Mouse (Mus musculus): ENCODE measurements around the gene Ezh1.

Ezh1 gene

GRCm38 (mm10) chr11:101226065-101226701 lies at the start of gene Ezh1:
TSS of gene Ezh1 (minus strand) at chr11:101226463.
- DNase-seq (ENCODE audit: low read depth): peak; percentile 94

GRCm38 (mm10) chr11:101275309-101275708 lies 49.0 kb upstream of the Ezh1 start:
- DNase-seq (ENCODE audit: low read depth): no peak

GRCm38 (mm10) chr11:101272446-101272845 lies 46.2 kb upstream of the Ezh1 start:
- no peak for DNase-seq (ENCODE audit: low read depth)

DNA sequence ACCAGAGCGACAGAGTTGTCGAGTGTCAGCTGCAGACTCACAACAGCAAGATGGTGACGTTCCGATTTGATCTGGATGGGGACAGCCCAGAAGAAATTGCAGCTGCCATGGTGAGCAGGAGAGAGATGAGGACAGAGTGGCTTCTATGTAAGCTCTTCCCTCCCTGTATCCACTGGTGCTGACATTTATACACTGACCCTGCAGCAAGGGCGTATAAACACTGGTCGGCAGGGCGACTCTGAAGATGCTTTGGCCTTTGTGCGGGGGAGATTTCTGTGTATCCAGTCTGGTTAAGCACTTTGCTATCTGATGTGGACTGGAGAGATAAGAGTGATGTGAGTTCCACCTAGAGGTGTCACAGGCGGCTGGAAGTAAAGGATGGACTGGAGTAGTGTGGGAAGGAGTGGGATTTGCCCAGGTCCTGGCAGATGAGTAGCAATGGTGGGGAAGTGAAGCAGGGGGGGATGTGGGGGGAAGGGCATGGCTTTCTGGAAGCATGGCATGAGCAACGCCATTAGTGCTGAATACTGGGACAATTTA lies 43.4 kb upstream of the Ezh1 start:
- DNase-seq (ENCODE audit: low read depth): no peak

- DNase-seq (ENCODE audit: low read depth): no peak
Observed at GRCm38 (mm10) chr11:101265906-101266305, 39.6 kb upstream of the Ezh1 start.

DNA sequence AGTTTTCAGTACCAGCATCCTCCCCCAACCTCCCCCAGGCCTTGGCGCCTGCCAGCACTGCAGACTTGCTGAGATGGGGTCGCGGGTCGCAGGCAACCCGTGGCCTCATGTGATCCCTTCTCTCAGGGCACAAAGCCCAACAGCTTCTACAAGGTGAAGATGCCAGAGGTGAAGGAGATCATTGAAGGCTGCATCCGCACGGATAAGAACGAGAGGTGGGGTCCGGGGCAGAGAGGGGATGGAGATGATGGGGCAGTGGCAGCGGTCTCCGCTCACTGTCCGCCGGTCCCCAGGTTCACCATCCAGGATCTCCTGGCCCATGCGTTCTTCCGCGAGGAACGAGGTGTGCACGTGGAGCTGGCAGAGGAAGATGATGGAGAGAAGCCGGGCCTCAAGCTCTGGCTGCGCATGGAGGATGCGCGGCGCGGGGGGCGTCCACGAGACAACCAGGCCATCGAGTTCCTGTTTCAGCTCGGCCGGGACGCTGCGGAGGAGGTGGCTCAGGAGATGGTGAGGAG lies 38.8 kb upstream of the Ezh1 start:
- no peak for DNase-seq (ENCODE audit: low read depth)

DNA sequence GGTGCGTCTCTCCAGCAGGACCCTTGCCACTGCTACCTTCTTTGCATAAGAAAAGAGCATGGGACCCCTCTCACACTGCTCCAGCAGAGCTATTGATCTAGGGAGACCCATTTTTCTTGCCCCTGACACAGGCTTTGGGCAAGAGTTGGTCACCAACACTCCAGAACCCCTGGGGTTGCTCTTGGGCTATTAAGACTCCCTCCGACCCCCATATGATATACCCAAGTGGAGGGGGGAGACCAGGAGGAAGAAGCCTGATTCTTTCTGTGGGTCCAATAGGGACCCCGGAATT lies 37.7 kb upstream of the Ezh1 start:
- no peak for DNase-seq (ENCODE audit: low read depth)

GRCm38 (mm10) chr11:101263138-101263988 lies 37.1 kb upstream of the Ezh1 start:
- DNase-seq (ENCODE audit: low read depth): no peak

- peak; percentile 35 for DNase-seq (ENCODE audit: low read depth)
Observed at GRCm38 (mm10) chr11:101262272-101262967, 36.2 kb upstream of the Ezh1 start.

- peak; percentile 39 for DNase-seq (ENCODE audit: low read depth)
Observed at GRCm38 (mm10) chr11:101260826-101261380, 34.6 kb upstream of the Ezh1 start.

DNA sequence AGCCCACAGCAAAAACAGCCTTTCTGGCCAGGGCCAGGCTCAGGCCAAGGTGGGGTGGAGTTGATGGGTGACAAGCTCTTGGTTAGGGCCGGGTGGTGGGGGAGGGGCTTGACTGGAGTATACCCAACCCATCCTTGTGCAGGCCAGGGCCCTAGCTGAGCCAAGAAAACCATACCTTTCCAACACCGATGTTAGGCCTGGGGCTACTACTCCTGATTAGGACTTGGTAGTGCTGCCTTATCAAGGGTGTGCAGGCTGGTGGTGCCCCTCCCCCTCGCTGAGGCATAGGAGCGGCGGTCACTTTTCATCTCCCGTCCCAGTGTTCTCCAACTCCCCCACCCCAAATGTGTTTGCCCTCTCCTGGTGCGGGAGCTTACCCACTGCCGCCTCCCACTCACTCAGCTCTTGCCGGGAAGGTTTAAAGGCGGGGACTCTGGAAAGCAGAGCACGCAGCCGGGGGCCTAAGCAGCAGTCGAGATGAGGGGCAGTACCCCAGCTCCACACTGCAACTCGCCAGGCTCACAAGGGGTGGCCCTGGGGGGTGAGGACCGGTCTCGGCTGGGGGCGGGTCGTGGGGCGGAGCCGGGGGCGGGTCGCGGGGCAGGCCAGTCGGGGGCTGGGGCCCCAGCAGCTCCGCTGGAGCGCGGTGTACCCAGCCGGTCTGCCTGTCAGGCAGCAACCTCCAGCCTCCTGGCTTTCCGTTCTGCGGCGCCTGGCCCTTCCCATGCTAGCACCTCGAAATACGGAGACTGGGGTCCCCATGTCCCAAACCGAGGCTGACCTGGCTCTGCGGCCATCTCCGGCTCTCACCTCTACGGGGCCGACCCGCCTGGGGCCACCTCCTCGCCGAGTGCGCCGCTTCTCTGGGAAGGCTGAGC lies 33.9 kb upstream of the Ezh1 start, which contains the start of gene Wnk4:
Gene Wnk4 (plus strand): TSS at position 620 of the 878 bp plus-strand sequence.
- peak; percentile 59 for DNase-seq (ENCODE audit: low read depth)

GRCm38 (mm10) chr11:101259261-101259712 lies 33.0 kb upstream of the Ezh1 start:
- no peak for DNase-seq (ENCODE audit: low read depth)

GRCm38 (mm10) chr11:101255826-101256775 lies 29.8 kb upstream of the Ezh1 start:
- no peak for DNase-seq (ENCODE audit: low read depth)

- DNase-seq (ENCODE audit: low read depth): peak; percentile 92
Observed at GRCm38 (mm10) chr11:101253613-101254389, 27.5 kb upstream of the Ezh1 start, which contains the start of gene Vps25. TSS of gene Vps25 (plus strand) at chr11:101253707.

- DNase-seq (ENCODE audit: low read depth): peak; percentile 73
Observed at GRCm38 (mm10) chr11:101252941-101253340, 26.7 kb upstream of the Ezh1 start.

- DNase-seq (ENCODE audit: low read depth): no peak
Observed at GRCm38 (mm10) chr11:101251031-101251430, 24.8 kb upstream of the Ezh1 start.

- DNase-seq (ENCODE audit: low read depth): peak; percentile 83
Observed at GRCm38 (mm10) chr11:101248258-101248994, 22.2 kb upstream of the Ezh1 start.

- DNase-seq (ENCODE audit: low read depth): peak; percentile 10
Observed at GRCm38 (mm10) chr11:101247521-101248030, 21.3 kb upstream of the Ezh1 start.

Data from induced T-regulatory cell, adult 2 months (primary cell).